Mouse (Mus musculus): ENCODE measurements around the gene Ncor2. TPM values are rescaled to one million over a fixed set of nuclear protein-coding genes. Genes with fewer than 3 reads are reported as not detected.

Ncor2 gene
- total and polyA plus RNA-seq, 3 experiments: 5.0 to 46.8 TPM; not detected in 1

DNA sequence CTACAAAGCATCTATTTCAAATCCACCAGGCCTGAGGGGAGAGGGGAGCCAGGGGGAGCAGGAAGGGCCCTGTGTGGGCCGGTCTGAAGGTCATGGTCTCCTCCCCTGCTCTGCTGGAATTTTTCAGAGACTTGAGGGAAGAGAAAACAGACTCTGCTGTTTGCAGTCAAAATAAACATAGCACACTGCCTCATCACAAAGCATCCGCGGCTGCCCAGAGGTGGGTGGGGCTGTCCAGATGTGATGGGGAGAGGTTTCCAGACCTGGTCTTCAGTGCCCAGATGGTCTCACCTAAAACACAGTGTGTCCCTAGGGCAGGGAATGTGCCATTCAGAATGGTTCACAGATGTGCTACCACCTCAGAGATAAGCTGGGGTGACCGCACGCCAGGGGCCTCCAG is 132.6 kb downstream of the Ncor2 start:
- DNase-seq (ENCODE audit: low read depth, low spot score): no peak
- no peak overlapping the region for H3K27ac ChIP-seq (ENCODE audit: control insufficient read depth, low read depth, low read length)
- no peaks in the 10 kb centered on the region for H3K79me2 ChIP-seq (ENCODE audit: control insufficient read depth, insufficient read depth, low read length, poor library complexity)
- no peaks in the 10 kb centered on the region for H3K9me3 ChIP-seq (replicated peaks; ENCODE audit: insufficient read depth, low read length)
- TF ChIP-seq GABPA (IDR thresholded peaks at IDR 0.05; ENCODE audit: low read depth, low read length) (no peak), ELF1 (IDR thresholded peaks at IDR 0.05; ENCODE audit: low read depth, low read length) (no peak), E2F4 (IDR thresholded peaks at IDR 0.05; ENCODE audit: borderline replicate concordance, low read depth, low read length) (no peak), MYB (IDR thresholded peaks at IDR 0.05; ENCODE audit: low read depth, low read length) (no peak), KAT2A (conservative IDR thresholded peaks at IDR 0.05; ENCODE audit: low read depth, low read length) (no peak), BHLHE40 (IDR thresholded peaks at IDR 0.05; ENCODE audit: borderline replicate concordance, low read depth, low read length) (no peak), SIN3A (IDR thresholded peaks at IDR 0.05; ENCODE audit: low read length) (no peak), USF1 (IDR thresholded peaks at IDR 0.05; ENCODE audit: low read depth, low read length) (no peak)
- H3K4me3 ChIP-seq (ENCODE audit: control insufficient read depth in 1 of 2, insufficient read depth in 1 of 2, low read depth in 2 of 2, low read length in 2 of 2): no peak overlapping the region
- H3K9ac ChIP-seq (ENCODE audit: control insufficient read depth, low read depth, low read length, poor library complexity, severe bottlenecking): no peak overlapping the region
- H3K36me3 ChIP-seq (ENCODE audit: control insufficient read depth in 1 of 2, insufficient read depth in 2 of 2, low read length in 2 of 2): no peaks in the 10 kb centered on the region; a peak in 1 of 4 replicates
- H3K4me1 ChIP-seq (ENCODE audit: control insufficient read depth in 1 of 2, insufficient read depth in 2 of 2, low read length in 2 of 2): no peaks in the 10 kb centered on the region
- no peaks in the 10 kb centered on the region for H3K27me3 ChIP-seq (ENCODE audit: control insufficient read depth in 1 of 2, insufficient read depth in 2 of 2, low read length in 2 of 2)

DNA sequence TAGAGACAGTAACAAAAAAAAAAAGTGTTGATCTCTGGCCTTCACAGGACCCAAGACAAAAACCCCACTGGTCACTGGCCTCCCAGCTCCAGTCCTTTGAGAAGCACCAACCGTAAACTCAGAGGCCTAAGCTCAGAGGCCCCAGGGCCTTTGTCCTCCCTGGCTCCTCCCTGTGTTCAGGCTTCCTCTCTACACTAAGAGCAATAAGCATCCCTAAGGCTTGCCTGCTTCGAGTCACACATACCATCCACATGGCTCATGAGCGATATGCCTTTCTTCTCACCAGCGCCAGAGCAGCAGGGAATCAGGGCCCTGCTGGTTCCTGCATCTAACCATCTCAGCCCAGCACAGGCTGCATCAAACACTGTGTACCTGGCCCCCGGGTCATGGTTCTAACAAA is 133.8 kb downstream of the Ncor2 start:
- Histone ChIP-seq H3K36me3 (ENCODE audit: control insufficient read depth in 1 of 2, insufficient read depth in 2 of 2, low read length in 2 of 2) (no peaks in the 10 kb centered on the region; a peak in 1 of 4 replicates), H3K27me3 (ENCODE audit: control insufficient read depth in 1 of 2, insufficient read depth in 2 of 2, low read length in 2 of 2) (no peaks in the 10 kb centered on the region), H3K4me1 (ENCODE audit: control insufficient read depth in 1 of 2, insufficient read depth in 2 of 2, low read length in 2 of 2) (no peaks in the 10 kb centered on the region), H3K9ac (ENCODE audit: control insufficient read depth, low read depth, low read length, poor library complexity, severe bottlenecking) (no peak overlapping the region), H3K9me3 (replicated peaks; ENCODE audit: insufficient read depth, low read length) (no peaks in the 10 kb centered on the region), H3K27ac (ENCODE audit: control insufficient read depth, low read depth, low read length) (no peak overlapping the region), H3K79me2 (ENCODE audit: control insufficient read depth, insufficient read depth, low read length, poor library complexity) (no peaks in the 10 kb centered on the region), H3K4me3 (ENCODE audit: control insufficient read depth in 1 of 2, insufficient read depth in 1 of 2, low read depth in 2 of 2, low read length in 2 of 2) (no peak overlapping the region)
- no peak for DNase-seq (ENCODE audit: low read depth, low spot score)
- TF ChIP-seq ETS1 (IDR thresholded peaks at IDR 0.05; ENCODE audit: low read depth, low read length) (no peak), MYB (IDR thresholded peaks at IDR 0.05; ENCODE audit: low read depth, low read length) (no peak), UBTF (IDR thresholded peaks at IDR 0.05; ENCODE audit: borderline replicate concordance, insufficient read depth, low read depth, low read length) (no peak), TBP (IDR thresholded peaks at IDR 0.05; ENCODE audit: low read depth, low read length) (no peak), POLR2AphosphoS5 (IDR thresholded peaks at IDR 0.05; ENCODE audit: borderline replicate concordance, low read depth, low read length) (no peak), ZKSCAN1 (IDR thresholded peaks at IDR 0.05; ENCODE audit: low read depth, low read length) (no peak), CHD2 (IDR thresholded peaks at IDR 0.05; ENCODE audit: low read length) (no peak), NRF1 (IDR thresholded peaks at IDR 0.05; ENCODE audit: insufficient read depth, low read depth, low read length, poor library complexity, severe bottlenecking) (no peak), MAX (IDR thresholded peaks at IDR 0.05; ENCODE audit: low read length) (no peak), MYC (IDR thresholded peaks at IDR 0.05; ENCODE audit: low read depth, low read length) (no peak), MEF2A (IDR thresholded peaks at IDR 0.05; ENCODE audit: extremely low read depth, insufficient replicate concordance, low read depth, low read length, poor library complexity, severe bottlenecking) (no peak), TAL1 (IDR thresholded peaks at IDR 0.05; ENCODE audit: low read length) (no peak), RAD21 (IDR thresholded peaks at IDR 0.05; ENCODE audit: low read depth, low read length) (no peak), ELF1 (IDR thresholded peaks at IDR 0.05; ENCODE audit: low read depth, low read length) (no peak)
